Mouse (Mus musculus) ovary, postnatal 10 days (tissue): Measurements from ENCODE around the gene Snx4.

Experiments
- DNase-seq: peaks from one replicate; pipeline ENCODE4 v3.0.0; 2022; ENCODE audit warnings: low spot score

Snx4 gene

DNA sequence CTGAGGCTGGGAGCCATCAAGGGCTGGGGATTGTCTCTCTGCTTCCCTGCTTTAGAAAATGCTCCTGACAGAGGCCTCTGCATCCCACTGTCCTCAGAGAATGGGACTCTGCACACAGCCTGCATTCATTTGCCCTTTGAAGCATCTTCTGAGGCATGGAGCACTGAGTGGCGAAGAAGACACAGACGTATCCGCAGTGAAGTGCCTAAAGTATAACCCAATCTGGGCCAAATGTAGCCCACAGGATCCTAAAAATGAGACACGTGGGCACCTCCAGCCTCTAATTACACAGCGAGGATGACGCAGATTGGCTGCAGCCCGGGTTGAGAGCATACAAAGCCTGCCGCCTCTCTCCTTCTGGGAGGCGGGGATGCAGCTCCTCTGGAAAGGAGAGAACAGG, 93.1 kb downstream of the Snx4 start:
- DNase-seq: no peak

DNA sequence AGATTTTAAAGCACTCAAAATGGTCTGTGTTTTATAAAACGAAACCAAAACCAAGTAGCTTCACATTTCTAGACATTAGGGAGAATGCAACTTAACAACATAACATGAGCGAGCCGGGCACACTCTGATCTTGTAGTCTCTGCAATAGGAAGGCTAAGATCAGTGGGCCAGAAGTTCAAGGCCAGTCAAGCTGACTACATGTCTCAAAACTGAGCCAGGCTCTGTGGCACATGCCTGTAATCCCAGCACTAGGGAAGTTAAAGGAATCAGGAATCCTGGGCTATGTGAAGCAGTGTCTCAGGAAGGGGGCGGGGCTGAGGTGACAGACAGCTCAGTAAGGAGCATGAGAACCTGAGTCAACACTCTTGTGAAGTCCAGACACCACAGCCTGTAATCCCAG, 93.6 kb downstream of the Snx4 start:
- DNase-seq: no peak

DNA sequence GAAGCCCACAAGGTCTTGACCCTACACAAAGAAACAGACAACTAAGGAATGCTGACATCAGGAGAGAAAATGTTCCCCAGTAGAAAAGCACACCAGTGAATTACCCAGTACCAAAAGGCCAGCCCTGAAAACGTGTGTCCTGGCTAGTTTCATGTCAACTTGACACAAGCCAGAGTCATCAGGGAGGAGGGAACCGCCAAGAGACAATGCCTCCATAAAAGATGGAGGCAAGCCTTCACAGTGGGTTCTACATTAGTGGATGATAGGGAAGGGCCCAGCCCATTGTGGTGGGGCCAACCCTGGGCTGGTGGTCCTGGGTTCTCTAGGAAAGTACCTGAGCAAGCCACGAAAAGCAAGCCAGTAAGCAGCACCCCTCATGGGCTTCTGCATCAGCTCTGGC, 95.1 kb downstream of the Snx4 start:
- no peak for DNase-seq

DNA sequence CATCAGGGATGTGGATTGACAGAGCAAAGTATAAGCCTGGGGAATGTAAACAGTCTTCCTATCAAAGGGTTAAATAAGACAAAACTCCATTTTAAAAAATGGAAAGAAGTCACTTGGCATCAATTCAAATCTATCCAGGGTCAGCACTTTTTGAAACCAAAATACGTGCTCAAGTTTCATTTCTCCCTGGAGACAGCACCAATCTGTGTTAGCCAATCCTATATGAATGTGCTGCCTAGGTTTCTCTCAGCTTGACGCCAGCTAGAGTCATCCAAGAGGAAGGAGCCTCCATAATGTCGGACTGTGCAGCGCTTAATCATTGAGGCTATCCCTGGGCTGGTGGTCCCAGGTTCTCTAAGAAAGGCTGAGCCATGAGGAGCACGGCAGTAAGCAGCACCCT, 95.9 kb downstream of the Snx4 start:
- no peak for DNase-seq
